Mouse (Mus musculus) brain, adult 2 months (tissue): ENCODE results near the gene Olfr1500.
A peak's percentile ranks its signal among the peaks of the same experiment; 100 is the strongest.
"Not testable (repeated sequence)": the region's sequence is repeated elsewhere in the genome, so short reads cannot be mapped to it uniquely, and the experiment has no call there.

Source experiments
- DNase-seq: peaks from one replicate; pipeline ENCODE4 v3.0.0; 2011; ENCODE audit warnings: low read depth, low spot score

Olfr1500 gene

DNA sequence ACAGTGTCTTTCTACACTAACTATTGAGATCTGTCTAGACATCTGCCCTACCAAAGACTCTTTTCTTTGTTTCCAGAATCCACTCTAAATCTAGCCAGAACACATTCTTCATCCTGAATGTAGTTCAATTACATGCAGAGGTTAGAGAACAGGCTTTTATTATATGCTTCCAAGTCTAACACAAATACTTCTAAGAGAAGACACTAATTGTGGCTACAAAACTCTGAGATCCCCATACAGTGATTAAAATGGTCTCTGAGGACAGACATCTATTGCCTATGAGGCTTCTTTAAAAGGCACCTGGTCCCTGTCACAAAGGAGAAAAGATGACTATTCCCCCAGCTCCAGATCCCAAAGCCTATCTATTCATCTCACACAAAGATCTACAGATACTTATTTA lies at the start of gene Olfr1500:
Gene Olfr1500 (minus strand): TSS at position 101 of the 400 bp plus-strand sequence.
- DNase-seq: no peak

DNA sequence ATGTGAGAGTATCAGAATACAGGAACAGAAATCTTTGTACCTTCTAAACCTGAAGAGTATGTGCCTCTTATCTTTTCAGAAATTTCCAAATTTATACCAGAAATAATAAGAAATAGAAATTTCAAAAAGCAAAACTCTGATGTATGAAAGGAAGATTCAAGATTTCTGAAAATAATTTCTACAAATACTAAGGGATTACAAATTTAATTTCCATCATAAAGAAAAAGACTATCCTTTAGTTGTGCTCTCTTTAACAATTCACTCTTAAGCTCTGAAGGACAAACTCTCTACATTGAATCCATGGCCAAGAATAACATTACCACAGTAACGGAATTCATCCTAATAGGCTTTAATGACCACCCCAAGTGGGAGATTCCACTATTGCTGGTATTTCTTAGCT lies 31.2 kb upstream of the Olfr1500 start, which contains the start of gene Olfr1502:
Gene Olfr1502 (plus strand): TSS at position 301 of the 400 bp plus-strand sequence.
- DNase-seq: no peak

DNA sequence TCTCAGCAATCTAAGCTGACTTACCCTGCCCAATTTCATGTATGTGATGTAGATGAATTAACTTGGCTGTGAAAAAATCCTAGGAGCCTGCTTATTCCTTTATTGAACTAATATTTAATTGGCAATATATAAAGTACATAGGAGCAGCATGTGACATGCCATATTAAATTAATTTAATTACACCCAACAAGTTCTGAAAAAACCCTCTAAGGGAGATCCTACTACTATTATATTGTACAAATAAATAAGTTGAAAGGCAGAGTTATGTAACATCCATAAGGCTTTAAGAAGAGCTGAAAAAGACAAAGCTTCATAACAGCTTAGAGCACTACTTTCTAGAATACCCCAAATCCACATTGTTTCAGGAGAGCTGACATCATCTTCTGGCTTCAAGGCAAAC lies 20.3 kb upstream of the Olfr1500 start, which contains the start of gene Olfr1501:
Gene Olfr1501 (minus strand): TSS at position 101 of the 400 bp plus-strand sequence.
- DNase-seq: not testable (repeated sequence)

DNA sequence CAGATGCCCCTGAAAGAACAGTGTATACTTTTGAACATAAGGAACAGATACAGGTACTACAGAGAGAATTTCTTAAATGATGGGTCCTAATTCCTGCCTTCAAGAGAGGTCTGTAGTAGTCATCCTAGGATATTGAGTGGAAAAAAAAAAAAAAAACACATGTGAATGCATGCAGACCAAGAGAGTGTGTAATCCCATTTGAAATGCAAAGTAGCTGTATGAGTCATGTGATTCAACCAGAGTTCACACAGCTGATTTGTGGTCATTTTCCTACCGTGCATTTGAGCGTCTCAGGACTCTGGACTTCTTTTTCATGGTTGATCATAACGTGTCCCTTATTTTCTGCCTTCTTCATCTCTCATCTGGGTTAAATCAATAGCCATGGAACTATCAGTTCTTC lies 1.8 kb downstream of the Olfr1500 start:
- no peak for DNase-seq

DNA sequence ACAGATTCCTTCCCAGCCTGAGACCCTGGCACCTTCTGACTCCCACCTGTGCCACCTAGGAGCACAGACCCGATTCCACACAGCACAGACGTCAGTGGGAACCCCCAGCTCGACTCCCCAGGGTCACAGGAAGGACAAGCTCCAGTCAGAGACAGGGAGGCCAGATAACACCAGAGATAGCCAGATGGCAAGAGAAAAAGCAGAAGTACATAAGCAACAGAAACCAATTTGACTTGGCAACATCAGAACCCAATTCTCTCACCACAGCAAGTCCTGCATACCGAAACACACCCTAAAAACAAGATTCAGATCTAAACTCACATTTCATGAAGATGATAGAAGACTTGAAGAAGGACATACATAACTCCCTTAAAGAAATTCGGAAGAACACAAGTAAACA lies 9.4 kb downstream of the Olfr1500 start:
- DNase-seq: no peak

DNA sequence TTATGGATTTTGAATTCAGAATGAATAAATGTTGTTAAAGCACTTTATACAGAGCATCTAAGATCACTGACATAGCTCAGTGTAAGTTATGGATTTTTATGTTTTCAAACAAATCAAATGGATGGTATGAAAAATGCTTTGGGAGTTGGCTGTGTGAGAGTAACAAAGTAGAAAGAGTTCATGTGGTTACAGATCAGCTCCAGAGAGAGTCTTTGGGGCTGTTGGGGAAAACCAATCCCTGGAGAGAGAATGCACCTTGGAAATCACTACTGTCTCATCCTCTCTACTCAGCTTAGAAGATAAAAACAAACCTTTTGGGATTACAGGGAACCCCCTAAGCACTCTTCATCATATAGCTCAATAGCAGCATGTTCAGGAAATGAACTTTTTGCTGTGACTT lies 10.9 kb downstream of the Olfr1500 start, which contains the start of gene Olfr1499:
Gene Olfr1499 (minus strand): TSS at position 101 of the 400 bp plus-strand sequence.
- no peak for DNase-seq

DNA sequence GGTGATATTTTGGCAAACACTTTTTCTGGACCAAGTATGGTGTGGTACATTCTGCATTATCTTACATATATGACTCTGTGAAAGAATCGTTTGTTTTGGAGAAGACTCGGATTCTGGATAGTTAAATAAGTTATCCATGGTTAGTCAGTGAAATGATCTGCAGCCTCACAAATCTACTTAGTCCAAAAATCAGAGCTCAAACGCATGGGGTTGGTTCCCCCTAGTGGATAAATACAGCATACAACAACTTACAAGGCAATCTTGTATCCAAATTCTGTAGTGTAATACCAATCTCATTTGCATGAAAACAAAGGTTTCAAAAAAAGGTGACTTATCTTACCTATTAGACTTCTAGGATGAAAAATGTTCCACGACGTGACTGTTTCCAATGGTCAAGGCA lies 11.5 kb downstream of the Olfr1500 start:
- DNase-seq: peak; percentile 73

DNA sequence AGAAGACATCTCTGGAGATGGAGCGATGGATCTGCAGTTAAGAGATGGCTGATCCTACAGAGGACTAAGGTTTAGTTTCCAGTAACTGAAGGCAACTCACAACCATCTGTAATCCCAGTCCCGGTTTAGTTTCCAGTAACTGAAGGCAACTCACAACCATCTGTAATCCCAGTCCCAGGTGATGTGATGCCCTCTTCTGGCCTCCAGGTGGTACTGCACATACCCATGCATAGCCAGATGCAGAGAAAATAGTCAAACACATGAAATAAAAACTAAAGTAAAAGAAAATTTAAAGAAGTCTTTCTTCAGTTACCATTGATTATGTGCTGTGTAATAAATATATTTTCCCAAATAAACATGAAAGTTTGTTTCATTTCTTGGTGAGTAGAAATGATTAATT lies 17.5 kb downstream of the Olfr1500 start:
- DNase-seq: no peak

DNA sequence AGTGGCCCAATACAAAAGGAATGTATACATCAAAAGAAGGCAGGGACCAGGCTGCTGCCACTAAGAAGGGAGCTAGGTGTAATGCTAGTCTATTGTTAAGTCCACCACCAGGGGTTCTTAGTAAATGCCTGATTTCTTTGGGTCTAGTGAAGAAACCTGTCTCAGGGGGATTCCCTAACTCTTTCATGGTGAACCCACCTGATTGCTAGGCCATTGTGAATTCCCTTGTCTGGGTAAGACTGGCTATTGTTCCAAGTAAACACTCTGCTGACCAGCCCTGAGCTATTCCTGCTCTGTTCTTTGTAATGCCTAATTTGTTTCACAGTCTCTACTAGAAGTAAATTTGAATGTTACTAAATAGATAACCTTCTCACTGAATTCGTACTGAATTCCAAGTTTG lies 24.8 kb downstream of the Olfr1500 start:
- DNase-seq: not testable (repeated sequence)

DNA sequence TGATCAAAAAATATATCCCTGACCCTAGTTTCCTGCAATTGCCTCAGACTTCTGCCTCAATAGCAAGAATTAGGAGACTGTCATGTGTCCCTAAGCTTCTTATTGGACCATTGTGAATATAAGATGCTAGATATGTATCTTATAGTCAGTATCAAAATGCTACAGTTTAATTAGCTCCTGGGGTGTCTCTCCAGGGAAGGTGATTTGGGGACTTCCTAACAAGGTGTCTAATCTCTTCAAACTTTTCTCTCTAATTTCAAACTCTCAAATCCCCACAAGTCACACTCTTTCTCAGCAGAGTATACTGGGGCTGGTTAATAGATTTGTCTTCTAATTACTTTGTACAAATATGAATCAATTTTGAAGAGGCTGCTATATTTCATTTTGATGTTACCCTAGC lies 32.2 kb downstream of the Olfr1500 start, which contains the start of gene Olfr1497:
Gene Olfr1497 (minus strand): TSS at position 101 of the 400 bp plus-strand sequence.
- DNase-seq: no peak

DNA sequence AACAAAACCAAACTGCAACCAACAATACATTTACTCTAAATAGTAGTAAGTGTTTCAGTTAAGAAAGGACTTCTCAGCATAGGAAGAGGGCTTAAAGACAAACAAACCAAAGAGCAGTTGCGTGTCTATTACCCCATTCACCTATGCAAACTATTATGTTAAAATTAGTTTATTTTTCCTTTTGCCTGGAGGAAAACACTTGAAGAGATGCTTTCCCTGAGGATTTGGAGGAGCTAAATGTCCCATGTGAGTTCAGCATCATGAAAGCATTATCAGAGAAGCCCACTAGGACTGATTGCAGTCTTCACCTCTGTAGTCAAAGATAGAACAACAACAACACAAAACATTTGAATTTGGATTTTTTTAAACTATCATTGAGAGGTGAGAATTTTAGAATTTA lies 52.7 kb downstream of the Olfr1500 start, which contains the start of gene Olfr1496:
Gene Olfr1496 (plus strand): TSS at position 301 of the 400 bp plus-strand sequence.
- no peak for DNase-seq
